Mouse (Mus musculus) embryonic facial prominence, embryonic 13.5 days (tissue): ENCODE measurements around the gene Gm20538. TPM values are rescaled to one million over a fixed set of nuclear protein-coding genes. Genes with fewer than 3 reads are reported as not detected.

Source experiments
- ATAC-seq: fragments of 200-750 bp; cut with Nextera tagmentation; 2 replicates; pipeline ENCODE4 v1.8.0; 2017; ENCODE audit warnings: low read depth; ENCODE audit not compliant: insufficient number of reproducible peaks, insufficient read depth, low FRiP score, low TSS enrichment
- H3K27ac ChIP-seq: fragments of 300-500 bp; sonication (generic); 2 replicates; pipeline ENCODE4 v1.5.1; 2015; ENCODE audit warnings: moderate library complexity, mild to moderate bottlenecking, inconsistent platforms
- H3K27me3 ChIP-seq: fragments of 300-500 bp; sonication (generic); 2 replicates; pipeline ENCODE4 v1.6.1; 2015; ENCODE audit warnings: mild to moderate bottlenecking, inconsistent platforms
- H3K36me3 ChIP-seq: fragments of 300-500 bp; sonication (generic); 2 replicates; pipeline ENCODE4 v1.6.1; 2015; ENCODE audit warnings: mild to moderate bottlenecking, inconsistent platforms
- H3K4me1 ChIP-seq: fragments of 300-500 bp; sonication (generic); 2 replicates; pipeline ENCODE4 v1.6.1; 2015; ENCODE audit warnings: inconsistent platforms
- H3K4me2 ChIP-seq: fragments of 300-500 bp; sonication (generic); 2 replicates; pipeline ENCODE4 v1.6.1; 2015; ENCODE audit warnings: moderate library complexity, mild to moderate bottlenecking, inconsistent platforms
- H3K4me3 ChIP-seq: fragments of 300-500 bp; sonication (generic); 2 replicates; pipeline ENCODE4 v1.5.1; 2015; ENCODE audit warnings: mild to moderate bottlenecking, inconsistent platforms
- H3K9ac ChIP-seq: fragments of 300-500 bp; sonication (generic); 2 replicates; pipeline ENCODE4 v1.6.1; 2015; ENCODE audit warnings: mild to moderate bottlenecking, inconsistent platforms
- H3K9me3 ChIP-seq: fragments of 300-500 bp; sonication (generic); 2 replicates; pipeline ENCODE4 v1.6.1; 2016; ENCODE audit warnings: inconsistent platforms
- WGBS: fragments of 180-500 bp; shearing (Covaris S2); methylation state at CpG from one replicate; pipeline ENCODE4 v1.1.7; 2015; ENCODE audit warnings: mixed read lengths; 5-methylcytosine and 5-hydroxymethylcytosine counted together
- polyA plus RNA-seq: library from polyadenylated mRNA; unstranded; fragments of >200 nt; fragmentation: Nextera tagmentation; extraction: Ambion mirVana; gene quantifications from 2 replicates; pipeline ENCODE4 v1.2.1, GENCODE M21; 2015

Gene Gm20538
- polyA plus RNA-seq, 1 experiment from 2014 or later = not detected

- Histone ChIP-seq H3K4me1 (no peaks in the 10 kb centered on the region), H3K36me3 (no peaks in the 10 kb centered on the region), H3K9ac (no peak overlapping the region), H3K9me3 (no peaks in the 10 kb centered on the region), H3K4me3 (no peak overlapping the region), H3K4me2 (no peak overlapping the region), H3K27ac (no peak overlapping the region), H3K27me3 (peaks cover 11% of the 10 kb centered on the region; the same call in 1 of the 2 replicates)
- 78% methylated on average over 9 of the region's 9 CpGs for WGBS
- no peak for ATAC-seq
Observed at GRCm38 (mm10) chr19:44525551-44526205, 27.0 kb downstream of the Gm20538 start.

- ATAC-seq = no peak
- Histone ChIP-seq H3K27me3 (peaks cover 64% of the 10 kb centered on the region), H3K4me2 (no peak overlapping the region), H3K4me1 (peaks cover 11% of the 10 kb centered on the region; the same call in 1 of the 2 replicates), H3K9ac (no peak overlapping the region), H3K36me3 (no peaks in the 10 kb centered on the region), H3K4me3 (no peak overlapping the region), H3K27ac (no peak overlapping the region), H3K9me3 (no peaks in the 10 kb centered on the region)
- 38% methylated on average over 7 of the region's 7 CpGs for WGBS
Observed at GRCm38 (mm10) chr19:44519152-44519551, 33.5 kb downstream of the Gm20538 start.

- Histone ChIP-seq H3K9me3 (no peaks in the 10 kb centered on the region), H3K27me3 (peaks cover 68% of the 10 kb centered on the region), H3K4me2 (no peak overlapping the region), H3K36me3 (no peaks in the 10 kb centered on the region), H3K4me3 (no peak overlapping the region), H3K27ac (no peak overlapping the region), H3K4me1 (peaks cover 12% of the 10 kb centered on the region; the same call in 1 of the 2 replicates), H3K9ac (no peak overlapping the region)
- no peak for ATAC-seq
- WGBS = 51% methylated on average over 12 of the region's 12 CpGs
Observed at GRCm38 (mm10) chr19:44517996-44518768, 34.4 kb downstream of the Gm20538 start.

GRCm38 (mm10) chr19:44515769-44516168, 36.9 kb downstream of the Gm20538 start:
- H3K4me3 ChIP-seq = no peak overlapping the region
- H3K27ac ChIP-seq = no peak overlapping the region
- H3K9me3 ChIP-seq = no peaks in the 10 kb centered on the region
- no peaks in the 10 kb centered on the region for H3K36me3 ChIP-seq
- no peak overlapping the region for H3K4me2 ChIP-seq
- WGBS = 47% methylated on average over 6 of the region's 6 CpGs
- H3K27me3 ChIP-seq = peaks cover 91% of the 10 kb centered on the region
- H3K9ac ChIP-seq = no peak overlapping the region
- peaks cover 27% of the 10 kb centered on the region for H3K4me1 ChIP-seq
- no peak for ATAC-seq

- H3K9me3 ChIP-seq = no peaks in the 10 kb centered on the region
- H3K27ac ChIP-seq = no peak overlapping the region
- H3K9ac ChIP-seq = no peak overlapping the region
- H3K4me1 ChIP-seq = peaks cover 30% of the 10 kb centered on the region
- H3K36me3 ChIP-seq = no peaks in the 10 kb centered on the region
- ATAC-seq = no peak
- WGBS = 12% methylated on average over 14 of the region's 14 CpGs
- H3K27me3 ChIP-seq = peaks cover 97% of the 10 kb centered on the region
- H3K4me3 ChIP-seq = no peak overlapping the region
- no peak overlapping the region for H3K4me2 ChIP-seq
Observed at GRCm38 (mm10) chr19:44514521-44515451, 37.8 kb downstream of the Gm20538 start.

GRCm38 (mm10) chr19:44513921-44514482, 38.6 kb downstream of the Gm20538 start:
- Histone ChIP-seq H3K36me3 (no peaks in the 10 kb centered on the region), H3K4me3 (no peak overlapping the region), H3K4me2 (no peak overlapping the region), H3K27ac (no peak overlapping the region), H3K9me3 (no peaks in the 10 kb centered on the region), H3K27me3 (peaks cover 99% of the 10 kb centered on the region), H3K4me1 (peaks cover 30% of the 10 kb centered on the region), H3K9ac (no peak overlapping the region)
- ATAC-seq = no peak
- 18% methylated on average over 7 of the region's 7 CpGs for WGBS

- Histone ChIP-seq H3K4me2 (no peak overlapping the region), H3K36me3 (no peaks in the 10 kb centered on the region), H3K4me3 (no peak overlapping the region), H3K27me3 (peaks cover 98% of the 10 kb centered on the region), H3K27ac (no peak overlapping the region), H3K4me1 (peaks cover 30% of the 10 kb centered on the region), H3K9me3 (no peaks in the 10 kb centered on the region), H3K9ac (no peak overlapping the region)
- ATAC-seq = no peak
- 13% methylated on average over 11 of the region's 11 CpGs for WGBS
Observed at GRCm38 (mm10) chr19:44513054-44513833, 39.4 kb downstream of the Gm20538 start.

- Histone ChIP-seq H3K9me3 (no peaks in the 10 kb centered on the region), H3K36me3 (no peaks in the 10 kb centered on the region), H3K4me3 (no peak overlapping the region), H3K4me2 (no peak overlapping the region), H3K9ac (no peak overlapping the region), H3K4me1 (peaks cover 30% of the 10 kb centered on the region), H3K27ac (no peak overlapping the region), H3K27me3 (peaks cover 97% of the 10 kb centered on the region)
- no peak for ATAC-seq
- 20% methylated on average over 5 of the region's 5 CpGs for WGBS
Observed at GRCm38 (mm10) chr19:44512601-44513000, 40.0 kb downstream of the Gm20538 start.

- H3K4me1 ChIP-seq = peaks cover 30% of the 10 kb centered on the region
- under 1% methylated on average over 66 of the region's 66 CpGs for WGBS
- H3K4me3 ChIP-seq = peak overlapping the region; percentile 47
- peak overlapping the region; percentile 55 for H3K9ac ChIP-seq
- H3K36me3 ChIP-seq = no peaks in the 10 kb centered on the region
- ATAC-seq = no peak
- H3K4me2 ChIP-seq = peak overlapping the region; percentile 88
- H3K27ac ChIP-seq = no peak overlapping the region
- no peaks in the 10 kb centered on the region for H3K9me3 ChIP-seq
- H3K27me3 ChIP-seq = peaks cover 97% of the 10 kb centered on the region
Observed at GRCm38 (mm10) chr19:44511451-44512231, 41.0 kb downstream of the Gm20538 start.

- H3K4me3 ChIP-seq = peak overlapping the region; percentile 47
- no peaks in the 10 kb centered on the region for H3K9me3 ChIP-seq
- no peak for ATAC-seq
- H3K9ac ChIP-seq = no peak overlapping the region
- peaks cover 91% of the 10 kb centered on the region for H3K27me3 ChIP-seq
- no peaks in the 10 kb centered on the region for H3K36me3 ChIP-seq
- peaks cover 30% of the 10 kb centered on the region for H3K4me1 ChIP-seq
- WGBS = 4% methylated on average over 12 of the region's 12 CpGs
- H3K27ac ChIP-seq = no peak overlapping the region
- peak overlapping the region; percentile 22; the same call in 1 of the 2 replicates for H3K4me2 ChIP-seq
Observed at GRCm38 (mm10) chr19:44510534-44511175, 42.0 kb downstream of the Gm20538 start.
